Mouse (Mus musculus) heart, adult 2 months (tissue): ENCODE measurements at regions not wholly inside any gene's neighbourhood (a gene's known extent, or its start where the extent isn't known, plus 50 kb on each side); places are given as distances from the start of the nearest gene placed in this dataset.

Experiments used
- CTCF ChIP-seq: fragments of 200-600 bp; IDR thresholded peaks from 2 replicates; pipeline ENCODE4 v1.8.1; 2022; ENCODE audit warnings: antibody characterized with exemption, mild to moderate bottlenecking, moderate library complexity
- EP300 ChIP-seq: fragments of 200-500 bp; IDR thresholded peaks from 2 replicates; pipeline ENCODE4 v1.6.1; 2011; ENCODE audit warnings: low read depth, low read length, control low read depth; ENCODE audit not compliant: insufficient read depth
- POLR2A ChIP-seq: fragments of 200-500 bp; IDR thresholded peaks from 2 replicates; pipeline ENCODE4 v1.6.1; 2011; ENCODE audit warnings: mild to moderate bottlenecking, low read depth, low read length, control low read depth; ENCODE audit not compliant: insufficient read depth

GRCm38 (mm10) chr12:58652701-58653100, 359.1 kb downstream of the Sec23a start:
- TF ChIP-seq EP300, result no peak
- no peak for TF ChIP-seq CTCF
- no peak for TF ChIP-seq POLR2A
